Mouse (Mus musculus): ENCODE data around the gene Nkapd1.

The Nkapd1 gene

GRCm38 (mm10) chr9:50596973-50597372 lies 20.3 kb downstream of the Nkapd1 start:
- DNase-seq, result no peak

GRCm38 (mm10) chr9:50594794-50595417 lies 22.4 kb downstream of the Nkapd1 start:
- DNase-seq, result peak; percentile 37 to 43

- DNase-seq, result peak in 1 of 2 experiments; percentile 43
Measured at GRCm38 (mm10) chr9:50593544-50593943, 23.7 kb downstream of the Nkapd1 start.

GRCm38 (mm10) chr9:50592955-50593354 lies 24.3 kb downstream of the Nkapd1 start:
- DNase-seq, result no peak

- no peak for DNase-seq
Measured at GRCm38 (mm10) chr9:50590856-50591518, 26.3 kb downstream of the Nkapd1 start.

GRCm38 (mm10) chr9:50586955-50587354 lies 30.3 kb downstream of the Nkapd1 start:
- no peak for DNase-seq

GRCm38 (mm10) chr9:50585145-50585818 lies 32.0 kb downstream of the Nkapd1 start:
- peak; percentile 82 to 88 for DNase-seq

- DNase-seq, result no peak
Measured at GRCm38 (mm10) chr9:50580370-50580769, 36.9 kb downstream of the Nkapd1 start.

GRCm38 (mm10) chr9:50569599-50570525 lies 47.4 kb downstream of the Nkapd1 start:
- DNase-seq, result no peak

- DNase-seq, result no peak
Measured at GRCm38 (mm10) chr9:50567881-50568280, 49.4 kb downstream of the Nkapd1 start.

- no peak for DNase-seq
Measured at GRCm38 (mm10) chr9:50567372-50567771, 49.9 kb downstream of the Nkapd1 start.

GRCm38 (mm10) chr9:50565940-50566339 lies 51.3 kb downstream of the Nkapd1 start:
- DNase-seq, result no peak

- no peak for DNase-seq
Measured at GRCm38 (mm10) chr9:50565173-50565572, 52.1 kb downstream of the Nkapd1 start.

- DNase-seq, result no peak
Measured at GRCm38 (mm10) chr9:50561918-50562360, 55.3 kb downstream of the Nkapd1 start.

GRCm38 (mm10) chr9:50561145-50561917 lies 55.9 kb downstream of the Nkapd1 start, which contains the start of gene Tex12:
Gene Tex12, minus strand, starts transcription at chr9:50561325.
- no peak for DNase-seq

Measured in kidney, adult 8-10 months (tissue).